ENCODE assay signal across 12 mouse cellular contexts in the genomic region with DNA sequence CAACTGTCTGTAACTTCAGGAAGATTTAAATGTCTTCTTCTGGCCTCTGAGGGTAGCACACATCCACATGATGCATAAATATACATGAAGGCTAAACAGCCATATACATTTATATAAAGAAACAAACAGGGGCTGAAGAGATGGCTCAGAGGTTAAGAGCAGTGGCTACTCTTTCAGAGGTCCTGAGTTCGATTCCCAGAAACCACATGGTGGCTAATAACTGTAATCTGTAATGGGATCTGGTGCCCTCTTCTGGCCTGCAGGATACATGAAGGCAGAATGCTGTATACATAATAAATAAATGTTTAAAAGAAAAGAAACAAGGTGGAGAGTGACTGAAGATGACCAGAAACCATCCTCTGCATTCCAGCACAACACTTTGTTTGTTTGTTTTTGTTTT. TPM values are rescaled to one million over a fixed set of nuclear protein-coding genes. Genes with fewer than 3 reads are reported as not detected.
DNase-seq lines count a peak whose midpoint lies in the region; ATAC-seq and TF ChIP-seq lines count a peak whose summit lies in the region.
"Had no signal": no experiment of that assay in that cellular context is flagged by ENCODE, and none has a peak within 500 bp of the region (broad histone marks: within the 10 kb centered on the region; RNA-seq: fewer than 3 reads in every experiment).

No protein-coding gene starts in this region.

- DNase-seq in retina, postnatal 1 day, result peak; percentile 22
- no peak for DNase-seq in retina, embryonic 14.5 days (ENCODE audit: low spot score)
- DNase-seq in NIH3T3 (ENCODE audit: low read depth), result peak; percentile 65
- DNase-seq in naive thymus-derived CD4-positive, alpha-beta T cell, adult 2 months (ENCODE audit: low read depth), result peak; percentile 53
- no peak for DNase-seq in heart, postnatal 10 days
- DNase-seq: layer of hippocampus, adult 9-11 months; right cerebral cortex, adult 18-20 months had no signal

- no peak overlapping the region for H3K27ac ChIP-seq in intestine, postnatal 0 days (ENCODE audit: low read depth, low read length)
- no peak overlapping the region for H3K27ac ChIP-seq in intestine, embryonic 16.5 days (ENCODE audit: low read length)
- H3K27ac ChIP-seq: limb, embryonic 12.5 days had no signal

- intact Hi-C loops in heart, postnatal 10 days (cut with DNase I), result loop anchor here (2.0 kb wide), 1 partner anchor 20 kb away; no protein-coding TSS in a partner anchor

- peak; percentile 64 for TF ChIP-seq CTCF in intestine, postnatal 0 days (IDR thresholded peaks at IDR 0.05; ENCODE audit: low read depth)

- WGBS in intestine, postnatal 0 days, result 93% methylated on average over 1 of the region's 1 CpGs
- 82% methylated on average over 1 of the region's 1 CpGs for WGBS in intestine, embryonic 16.5 days

- H3K4me3 ChIP-seq in intestine, postnatal 0 days (ENCODE audit: low read depth, low read length), result no peak overlapping the region
- no peak overlapping the region for H3K4me3 ChIP-seq in intestine, embryonic 16.5 days (ENCODE audit: low read length)
- H3K4me3 ChIP-seq: limb, embryonic 12.5 days; megakaryocyte, embryonic 14.5 days had no signal

- H3K36me3 ChIP-seq in intestine, postnatal 0 days (ENCODE audit: control insufficient read depth, insufficient read depth), result peaks cover 25% of the 10 kb centered on the region
- peaks cover 2% of the 10 kb centered on the region; the same call in 1 of the 2 replicates for H3K36me3 ChIP-seq in intestine, embryonic 16.5 days (ENCODE audit: control insufficient read depth, insufficient read depth, low read length)

- no peak overlapping the region for H3K9ac ChIP-seq in intestine, postnatal 0 days (ENCODE audit: low read depth, low read length)
- no peak overlapping the region for H3K9ac ChIP-seq in intestine, embryonic 16.5 days (ENCODE audit: low read depth, low read length)
- H3K9ac ChIP-seq: limb, embryonic 12.5 days had no signal

- H3K27me3 ChIP-seq in intestine, postnatal 0 days (replicated peaks; ENCODE audit: control insufficient read depth, insufficient read depth, low read length), result no peaks in the 10 kb centered on the region
- H3K27me3 ChIP-seq in intestine, embryonic 16.5 days (replicated peaks; ENCODE audit: control insufficient read depth, insufficient read depth, low read length), result no peaks in the 10 kb centered on the region
- H3K27me3 ChIP-seq: limb, embryonic 12.5 days; megakaryocyte, embryonic 14.5 days had no signal

- H3K9me3 ChIP-seq in intestine, postnatal 0 days (ENCODE audit: control insufficient read depth), result no peaks in the 10 kb centered on the region
- no peaks in the 10 kb centered on the region for H3K9me3 ChIP-seq in intestine, embryonic 16.5 days (ENCODE audit: control insufficient read depth, low read length)
- H3K9me3 ChIP-seq: limb, embryonic 12.5 days; megakaryocyte, embryonic 14.5 days had no signal

- H3K4me2 ChIP-seq in intestine, postnatal 0 days (replicated peaks; ENCODE audit: low read depth), result no peak overlapping the region
- no peak overlapping the region for H3K4me2 ChIP-seq in intestine, embryonic 16.5 days (ENCODE audit: low read depth, low read length)
- H3K4me2 ChIP-seq: limb, embryonic 12.5 days had no signal

- ATAC-seq in intestine, postnatal 0 days, result no peak
- no peak for ATAC-seq in intestine, embryonic 16.5 days
- ATAC-seq in frontal cortex, adult (ENCODE audit: low TSS enrichment), result no peak

- H3K4me1 ChIP-seq in intestine, postnatal 0 days (replicated peaks; ENCODE audit: control insufficient read depth, insufficient read depth, low read length), result peaks cover 4% of the 10 kb centered on the region; the same call in 1 of the 2 replicates
- H3K4me1 ChIP-seq in intestine, embryonic 16.5 days (ENCODE audit: control insufficient read depth, insufficient read depth, low read length), result peaks cover 8% of the 10 kb centered on the region

RNA-seq across cellular contexts. Expression of a gene that starts 2.6 kb away (rescaled TPM):
- 2,460 and 2,644 TPM in 2 replicates for polyA plus RNA-seq in intestine, postnatal 0 days (2015; fragmentation: Nextera tagmentation; extraction: Ambion mirVana)
- polyA plus RNA-seq in intestine, embryonic 16.5 days (2015; fragmentation: Nextera tagmentation; extraction: Ambion mirVana), result 3,551 and 3,599 TPM in 2 replicates
- 1,000 to 10,000 TPM; 7,591 to 7,651 TPM for total RNA-seq in heart, postnatal 10 days (2021)

RNA-seq across cellular contexts. Expression of a gene that starts 10.9 kb away (rescaled TPM):
- polyA plus RNA-seq in intestine, postnatal 0 days (2015; fragmentation: Nextera tagmentation; extraction: Ambion mirVana), result 8.1 and 8.6 TPM in 2 replicates
- 9.6 and 10.1 TPM in 2 replicates for polyA plus RNA-seq in intestine, embryonic 16.5 days (2015; fragmentation: Nextera tagmentation; extraction: Ambion mirVana)
- total RNA-seq in heart, postnatal 10 days (2021), result 10 to 100 TPM; 26.1 to 27.8 TPM

RNA-seq across cellular contexts. Expression of a gene that starts 21.7 kb away (rescaled TPM):
- 264 and 269 TPM in 2 replicates for polyA plus RNA-seq in intestine, postnatal 0 days (2015; fragmentation: Nextera tagmentation; extraction: Ambion mirVana)
- 371 and 401 TPM in 2 replicates for polyA plus RNA-seq in intestine, embryonic 16.5 days (2015; fragmentation: Nextera tagmentation; extraction: Ambion mirVana)
- 10 to 100 TPM; 91.9 to 99.8 TPM for total RNA-seq in heart, postnatal 10 days (2021)

RNA-seq across cellular contexts. Expression of a gene that starts 45.1 kb away (rescaled TPM):
- polyA plus RNA-seq in intestine, postnatal 0 days (2015; fragmentation: Nextera tagmentation; extraction: Ambion mirVana), result 511 and 531 TPM in 2 replicates
- 686 and 732 TPM in 2 replicates for polyA plus RNA-seq in intestine, embryonic 16.5 days (2015; fragmentation: Nextera tagmentation; extraction: Ambion mirVana)
- total RNA-seq in heart, postnatal 10 days (2021), result 100 to 1,000 TPM; 639 to 645 TPM

Comparison
In these comparisons a context has a peak if more than half of its experiments do, and no peak if none do; other contexts are left out.
1. DNase-seq: peak in retina, postnatal 1 day (single experiment), NIH3T3 (single experiment) and naive thymus-derived CD4-positive, alpha-beta T cell, adult 2 months (single experiment); none in retina, embryonic 14.5 days (single experiment) and heart, postnatal 10 days (0 of 2).